Mouse (Mus musculus): ENCODE results near the gene Csl.

GRCm38 (mm10) chr10:99713129-99713528, 46.3 kb downstream of the Csl start:
- TF ChIP-seq MAX (IDR thresholded peaks at IDR 0.05; ENCODE audit: low read length) (no peak), ZKSCAN1 (IDR thresholded peaks at IDR 0.05; ENCODE audit: low read depth, low read length) (no peak), TCF12 (IDR thresholded peaks at IDR 0.05; ENCODE audit: low read depth, low read length) (no peak), SIN3A (IDR thresholded peaks at IDR 0.05; ENCODE audit: low read length) (no peak), CTCF (IDR thresholded peaks at IDR 0.05 in 2 of 3, conservative IDR thresholded peaks at IDR 0.05 in 1 of 3; ENCODE audit: control insufficient read depth in 1 of 3, insufficient read depth in 1 of 3, low read depth in 2 of 3, low read length in 3 of 3, poor library complexity in 1 of 3, severe bottlenecking in 1 of 3) (no peak), RCOR1 (IDR thresholded peaks at IDR 0.05; ENCODE audit: low read depth, low read length) (no peak), ZC3H11A (IDR thresholded peaks at IDR 0.05; ENCODE audit: low read depth, low read length) (no peak), POLR2A (IDR thresholded peaks at IDR 0.05; ENCODE audit: control insufficient read depth in 1 of 2, insufficient read depth in 1 of 2, low read depth in 1 of 2, low read length in 2 of 2, poor library complexity in 1 of 2) (no peak)
